12 mouse cellular contexts compared by ENCODE assay signal in the genomic region with DNA sequence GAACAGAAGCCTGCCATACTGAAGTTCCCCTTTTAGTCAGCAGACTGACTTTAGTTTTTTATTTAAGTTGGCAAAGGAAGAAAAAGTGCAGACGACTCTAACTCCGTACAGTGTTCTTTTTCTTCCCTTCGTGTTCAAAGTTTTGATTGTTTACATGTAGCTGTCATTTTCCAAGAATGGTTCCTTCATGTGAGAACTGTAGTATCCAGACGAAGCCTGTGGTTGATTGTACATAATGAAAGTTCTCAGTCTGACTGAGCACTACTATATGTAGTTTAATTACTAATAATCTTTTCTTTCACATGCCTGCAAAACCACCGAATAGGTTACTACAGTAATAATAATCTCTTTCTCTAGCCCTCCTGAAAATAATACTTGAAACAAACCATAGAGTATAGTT.
DNase-seq lines count a peak whose midpoint lies in the region; ATAC-seq and TF ChIP-seq lines count a peak whose summit lies in the region.
"Had no signal": no experiment of that assay in that cellular context is flagged by ENCODE, and none has a peak within 500 bp of the region (broad histone marks: within the 10 kb centered on the region; RNA-seq: fewer than 3 reads in every experiment).

No protein-coding gene starts in this region.

- peak; percentile 28 for ATAC-seq in activated CD4-positive, CD25-positive, alpha-beta regulatory T cell, adult 4 months
- peak; percentile 5; the same call in 1 of the 2 replicates for ATAC-seq in liver, embryonic 14.5 days (ENCODE audit: insufficient read depth)
- no peak for ATAC-seq in cerebellum, adult (ENCODE audit: insufficient number of reproducible peaks, low FRiP score, low TSS enrichment)
- no peak for ATAC-seq in forebrain, embryonic 13.5 days
- ATAC-seq: Patski had no signal

- no peaks in the 10 kb centered on the region for H3K27me3 ChIP-seq in heart, embryonic 10.5 days (ENCODE audit: insufficient read depth, poor library complexity, severe bottlenecking)
- no peaks in the 10 kb centered on the region for H3K27me3 ChIP-seq in liver, embryonic 14.5 days (ENCODE audit: control insufficient read depth, insufficient read depth, low read length)
- no peaks in the 10 kb centered on the region for H3K27me3 ChIP-seq in forebrain, embryonic 13.5 days
- H3K27me3 ChIP-seq: intestine, embryonic 15.5 days had no signal

- TF ChIP-seq EP300 in liver, embryonic 14.5 days (IDR thresholded peaks at IDR 0.05; ENCODE audit: low read depth) = no peak

- WGBS in heart, embryonic 10.5 days = 54% methylated on average over 5 of the region's 5 CpGs
- WGBS in liver, embryonic 14.5 days (ENCODE audit: insufficient replicate concordance) = 24% methylated on average over 5 of the region's 5 CpGs
- 72% methylated on average over 5 of the region's 5 CpGs for WGBS in forebrain, embryonic 13.5 days

- H3K36me3 ChIP-seq in heart, embryonic 10.5 days = 0 out of 2 replicates have a peak, but pooled peaks cover 5% of the 10 kb centered on the region
- H3K36me3 ChIP-seq in liver, embryonic 14.5 days (replicated peaks; ENCODE audit: control insufficient read depth, insufficient read depth, low read depth) = no peaks in the 10 kb centered on the region
- H3K36me3 ChIP-seq in forebrain, embryonic 13.5 days (ENCODE audit: poor library complexity, severe bottlenecking) = no peaks in the 10 kb centered on the region
- H3K36me3 ChIP-seq: intestine, embryonic 15.5 days had no signal

- DNase-seq in heart, embryonic 10.5 days (ENCODE audit: low spot score) = no peak
- DNase-seq in heart, adult 11 months = no peak
- no peak for DNase-seq in layer of hippocampus, adult 2 months (ENCODE audit: low spot score in 2 of 2)
- DNase-seq in layer of hippocampus, postnatal 25 days (ENCODE audit: extremely low spot score in 1 of 2, low spot score in 1 of 2) = no peak
- no peak for DNase-seq in liver, embryonic 14.5 days (ENCODE audit: low read depth in 3 of 3, low spot score in 3 of 3)
- DNase-seq: cerebellum, adult 2 months; layer of hippocampus, postnatal 36 days had no signal

- peak overlapping the region; percentile 27; the same call in 1 of the 2 replicates for H3K9ac ChIP-seq in liver, embryonic 14.5 days (replicated peaks)
- H3K9ac ChIP-seq in forebrain, embryonic 13.5 days = no peak overlapping the region
- H3K9ac ChIP-seq: intestine, embryonic 15.5 days had no signal

- no peaks in the 10 kb centered on the region for H3K9me3 ChIP-seq in heart, embryonic 10.5 days
- H3K9me3 ChIP-seq in liver, embryonic 14.5 days (ENCODE audit: control insufficient read depth, low read length) = no peaks in the 10 kb centered on the region
- H3K9me3 ChIP-seq in forebrain, embryonic 13.5 days (replicated peaks) = no peaks in the 10 kb centered on the region
- H3K9me3 ChIP-seq: intestine, embryonic 15.5 days had no signal

- H3K4me2 ChIP-seq in liver, embryonic 14.5 days (ENCODE audit: low read depth) = peak overlapping the region; percentile 57
- no peak overlapping the region for H3K4me2 ChIP-seq in forebrain, embryonic 13.5 days
- H3K4me2 ChIP-seq: intestine, embryonic 15.5 days had no signal

- peak overlapping the region; percentile 85 for H3K27ac ChIP-seq in heart, embryonic 10.5 days
- H3K27ac ChIP-seq in layer of hippocampus, adult 2 months = peak overlapping the region; percentile 76
- H3K27ac ChIP-seq in liver, embryonic 14.5 days = no peak overlapping the region; the same call in 1 of the 2 replicates
- no peak overlapping the region for H3K27ac ChIP-seq in forebrain, embryonic 13.5 days
- H3K27ac ChIP-seq: intestine, embryonic 15.5 days had no signal

- TF ChIP-seq CTCF in layer of hippocampus, adult 2 months (conservative IDR thresholded peaks at IDR 0.05) = no peak
- no peak for TF ChIP-seq CTCF in liver, embryonic 14.5 days (IDR thresholded peaks at IDR 0.05; ENCODE audit: low read depth)

- peak overlapping the region; percentile 27; the same call in 1 of the 2 replicates for H3K4me3 ChIP-seq in heart, embryonic 10.5 days
- peak overlapping the region; percentile 7; the same call in 1 of the 2 replicates for H3K4me3 ChIP-seq in layer of hippocampus, adult 2 months
- peak overlapping the region in 1 of 2 experiments; percentile 13; a peak in 1 of 4 replicates for H3K4me3 ChIP-seq in liver, embryonic 14.5 days (ENCODE audit: insufficient read depth in 1 of 2, low read depth in 2 of 2, low read length in 2 of 2)
- no peak overlapping the region for H3K4me3 ChIP-seq in forebrain, embryonic 13.5 days
- H3K4me3 ChIP-seq: intestine, embryonic 15.5 days had no signal

- H3K4me1 ChIP-seq in heart, embryonic 10.5 days = peaks cover 39% of the 10 kb centered on the region
- H3K4me1 ChIP-seq in liver, embryonic 14.5 days (replicated peaks; ENCODE audit: control insufficient read depth in 2 of 2, insufficient read depth in 2 of 2, low read length in 1 of 2) = peaks cover 3 to 24% of the 10 kb centered on the region in 2 experiments; a peak in 3 of 4 replicates
- H3K4me1 ChIP-seq in forebrain, embryonic 13.5 days = peaks cover 19% of the 10 kb centered on the region; the same call in 1 of the 2 replicates
- H3K4me1 ChIP-seq: intestine, embryonic 15.5 days had no signal

Comparison
In these comparisons a context has a peak if more than half of its experiments do, and no peak if none do; other contexts are left out.
1. H3K27ac ChIP-seq: peak in heart, embryonic 10.5 days (single experiment) and layer of hippocampus, adult 2 months (single experiment); none in liver, embryonic 14.5 days (single experiment) and forebrain, embryonic 13.5 days (single experiment).
2. ATAC-seq: peak in activated CD4-positive, CD25-positive, alpha-beta regulatory T cell, adult 4 months (single experiment) and liver, embryonic 14.5 days (single experiment); none in cerebellum, adult (single experiment) and forebrain, embryonic 13.5 days (single experiment).